Mouse (Mus musculus) bone marrow macrophage, adult 2 months (primary cell): ENCODE data around the gene Il16.

Source experiments
- CTCF ChIP-seq: IDR thresholded peaks from 2 replicates; pipeline ENCODE4 v1.5.1; 2012; ENCODE audit warnings: low read depth, mild to moderate bottlenecking, low read length, moderate library complexity
- POLR2A ChIP-seq: IDR thresholded peaks from 2 replicates; pipeline ENCODE4 v1.6.1; 2012; ENCODE audit warnings: mild to moderate bottlenecking, low read depth, low read length, borderline replicate concordance

DNA sequence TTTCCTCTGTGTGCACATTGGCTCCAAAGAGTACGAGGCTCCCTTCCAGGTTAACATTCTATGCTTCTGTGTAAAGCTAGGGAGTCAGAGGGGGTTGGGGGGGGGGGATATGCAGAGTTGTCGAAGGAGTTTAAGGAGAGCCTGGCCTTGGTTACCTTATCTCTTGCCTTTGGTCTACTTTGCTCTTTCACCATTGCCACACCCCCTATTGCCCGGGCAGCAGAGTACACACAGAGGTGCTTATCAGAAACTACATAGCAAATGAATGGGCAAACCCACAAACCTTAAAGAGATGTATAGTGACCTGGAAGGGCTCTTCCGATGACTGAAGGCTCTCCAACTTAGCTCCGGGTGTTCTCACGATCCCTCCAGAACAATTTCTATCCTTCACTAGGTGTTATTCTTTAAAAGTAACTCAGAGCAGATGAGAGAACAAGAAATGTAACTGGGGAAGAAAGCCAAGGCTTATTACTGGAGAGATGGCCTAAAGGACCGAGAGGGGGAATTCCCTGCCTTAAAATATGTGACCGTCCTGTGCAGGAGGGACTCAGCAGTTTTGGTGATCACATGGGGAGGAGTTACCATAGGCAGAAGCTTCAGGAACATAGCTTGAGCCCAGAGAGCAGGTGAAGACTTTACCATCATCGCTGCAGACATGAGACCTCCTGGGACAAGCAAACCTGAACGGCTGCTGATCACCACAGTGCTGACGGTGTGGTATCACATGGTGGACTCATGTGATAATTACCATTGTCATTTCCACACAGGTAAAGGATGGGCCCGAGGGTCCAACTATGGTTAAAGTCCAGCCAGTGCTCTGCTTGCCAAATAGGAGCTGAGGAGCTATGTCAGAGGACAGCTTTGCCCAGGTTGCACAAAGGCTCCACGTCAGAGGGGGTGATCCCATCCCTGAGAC lies 146.3 kb downstream of the Il16 start:
- TF ChIP-seq CTCF, result no peak
- no peak for TF ChIP-seq POLR2A
